9 mouse cellular contexts compared by ENCODE assay signal in genomic region chr7:27688246-27688788, GRCm38 (mm10). TPM values are rescaled to one million over a fixed set of nuclear protein-coding genes. Genes with fewer than 3 reads are reported as not detected.
DNase-seq lines count a peak whose midpoint lies in the region; ATAC-seq lines count a peak whose summit lies in the region.
"Had no signal": no experiment of that assay in that cellular context is flagged by ENCODE, and none has a peak within 500 bp of the region (broad histone marks: within the 10 kb centered on the region; RNA-seq: fewer than 3 reads in every experiment).

No protein-coding gene starts in this region.

- no peak for ATAC-seq in liver, embryonic 12.5 days
- ATAC-seq in megakaryocyte-erythroid progenitor cell, adult 5-6 weeks (replicated peaks; ENCODE audit: low FRiP score, low TSS enrichment, poor library complexity, severe bottlenecking): no peak

- H3K9ac ChIP-seq in liver, embryonic 12.5 days: peak overlapping the region; percentile 76

- no peaks in the 10 kb centered on the region for H3K9me3 ChIP-seq in liver, embryonic 12.5 days (replicated peaks)

- H3K4me3 ChIP-seq in liver, embryonic 12.5 days: peak overlapping the region; percentile 67

- H3K4me2 ChIP-seq in liver, embryonic 12.5 days: peak overlapping the region; percentile 87

- H3K36me3 ChIP-seq in liver, embryonic 12.5 days: no peaks in the 10 kb centered on the region

- WGBS in liver, embryonic 12.5 days (ENCODE audit: insufficient replicate concordance): 31% methylated on average over 14 of the region's 14 CpGs

- peaks cover 15% of the 10 kb centered on the region for H3K4me1 ChIP-seq in liver, embryonic 12.5 days

- DNase-seq in adrenal gland, adult (ENCODE audit: inconsistent age in 2 of 2, low spot score in 1 of 2): peak; percentile 20 to 40
- no peak for DNase-seq in adrenal gland, adult 2 months
- peak; percentile 14 for DNase-seq in thymus, postnatal 14 days
- no peak for DNase-seq in thymus, postnatal 25 days
- no peak for DNase-seq in adrenal gland, adult 18-20 months (ENCODE audit: low spot score in 2 of 2)
- no peak for DNase-seq in spleen, adult 18-20 months

- peak overlapping the region; percentile 76 for H3K27ac ChIP-seq in liver, embryonic 12.5 days

- H3K27me3 ChIP-seq in liver, embryonic 12.5 days (replicated peaks): peaks cover 18% of the 10 kb centered on the region

RNA-seq across cellular contexts. Expression of gene Zfp607b, which starts 0.8 kb away (rescaled TPM):
- 1 to 10 TPM in 1 of 2 experiments, under 1 TPM in 1; 0.81 to 1.7 TPM for total RNA-seq in adrenal gland, adult 2 months (2021)
- polyA plus RNA-seq in adrenal gland, adult 2 months (2012; rRNA removed): 0.10 and 0.31 TPM in 2 replicates
- polyA plus RNA-seq in liver, embryonic 12.5 days (2016; fragmentation: Nextera tagmentation; extraction: Ambion mirVana): 0.64 and 0.79 TPM in 2 replicates
- 1 to 10 TPM; 1.2 to 2.0 TPM for total RNA-seq in adrenal gland, adult 18-20 months (2021)
- 6.8 TPM in 1 of 2 replicates, not detected in the other for total RNA-seq in megakaryocyte-erythroid progenitor cell, adult 5-6 weeks (2014; fragmentation: Nextera tagmentation)
- total RNA-seq in megakaryocyte-erythroid progenitor cell, adult 5-6 weeks (2017): 1.2 and 1.7 TPM in 2 replicates

RNA-seq across cellular contexts. Expression of gene Map3k10, which starts 13.9 kb away (rescaled TPM):
- 10 to 100 TPM; 21.9 to 35.1 TPM for total RNA-seq in adrenal gland, adult 2 months (2021)
- polyA plus RNA-seq in adrenal gland, adult 2 months (2012; rRNA removed): 65.4 and 93.7 TPM in 2 replicates
- 5.7 and 6.7 TPM in 2 replicates for polyA plus RNA-seq in liver, embryonic 12.5 days (2016; fragmentation: Nextera tagmentation; extraction: Ambion mirVana)
- total RNA-seq in adrenal gland, adult 18-20 months (2021): 10 to 100 TPM; 30.3 to 33.4 TPM
- total RNA-seq in megakaryocyte-erythroid progenitor cell, adult 5-6 weeks (2014; fragmentation: Nextera tagmentation): 6.2 and 13.5 TPM in 2 replicates
- total RNA-seq in megakaryocyte-erythroid progenitor cell, adult 5-6 weeks (2017): 2.9 and 4.5 TPM in 2 replicates

RNA-seq across cellular contexts. Expression of gene Ttc9b, which starts 34.6 kb away (rescaled TPM):
- not detected for total RNA-seq in adrenal gland, adult 2 months (2021)
- 0.06 and 0.48 TPM in 2 replicates for polyA plus RNA-seq in adrenal gland, adult 2 months (2012; rRNA removed)
- not detected in 2 replicates for polyA plus RNA-seq in liver, embryonic 12.5 days (2016; fragmentation: Nextera tagmentation; extraction: Ambion mirVana)
- not detected for total RNA-seq in adrenal gland, adult 18-20 months (2021)
- not detected in 2 replicates for total RNA-seq in megakaryocyte-erythroid progenitor cell, adult 5-6 weeks (2014; fragmentation: Nextera tagmentation)
- not detected in 2 replicates for total RNA-seq in megakaryocyte-erythroid progenitor cell, adult 5-6 weeks (2017)
- total RNA-seq: hematopoietic stem cell, adult 5-6 weeks had no signal

RNA-seq across cellular contexts. Expression of gene Zfp60, which starts 42.9 kb away (rescaled TPM):
- 10 to 100 TPM; 12.7 to 14.1 TPM for total RNA-seq in adrenal gland, adult 2 months (2021)
- 0.40 and 0.85 TPM in 2 replicates for polyA plus RNA-seq in adrenal gland, adult 2 months (2012; rRNA removed)
- 8.0 and 9.2 TPM in 2 replicates for polyA plus RNA-seq in liver, embryonic 12.5 days (2016; fragmentation: Nextera tagmentation; extraction: Ambion mirVana)
- 10 to 100 TPM; 13.3 to 16.2 TPM for total RNA-seq in adrenal gland, adult 18-20 months (2021)
- 7.9 and 8.5 TPM in 2 replicates for total RNA-seq in megakaryocyte-erythroid progenitor cell, adult 5-6 weeks (2014; fragmentation: Nextera tagmentation)
- 9.2 and 12.5 TPM in 2 replicates for total RNA-seq in megakaryocyte-erythroid progenitor cell, adult 5-6 weeks (2017)

Comparison
In these comparisons a context has a peak if more than half of its experiments do, and no peak if none do; other contexts are left out.
1. DNase-seq: peak in adrenal gland, adult (2 of 2) and thymus, postnatal 14 days (single experiment); none in adrenal gland, adult 2 months (single experiment), thymus, postnatal 25 days (single experiment), adrenal gland, adult 18-20 months (0 of 2) and spleen, adult 18-20 months (0 of 2).